Comparison of ENCODE assay signal across 10 mouse cellular contexts in genomic region chr11:59384441-59384959, GRCm38 (mm10). TPM values are rescaled to one million over a fixed set of nuclear protein-coding genes. Genes with fewer than 3 reads are reported as not detected.
A peak's percentile ranks its signal among the peaks of the same experiment; 100 is the strongest.
DNase-seq lines count a peak whose midpoint lies in the region; ATAC-seq lines count a peak whose summit lies in the region.
"Had no signal": no experiment of that assay in that cellular context is flagged by ENCODE, and none has a peak within 500 bp of the region (broad histone marks: within the 10 kb centered on the region; RNA-seq: fewer than 3 reads in every experiment).

No protein-coding gene starts in this region.

- no peak for DNase-seq in heart, embryonic 10.5 days (ENCODE audit: low spot score)
- DNase-seq in heart, adult 11 months: no peak
- DNase-seq in embryo, embryonic 10.5 days (ENCODE audit: low spot score): peak; percentile 76
- DNase-seq in lung, postnatal 25 days (ENCODE audit: low spot score): peak; percentile 16
- no peak for DNase-seq in right cerebral cortex, postnatal 10 days (ENCODE audit: low spot score in 2 of 2)
- no peak for DNase-seq in testis, postnatal 14 days (ENCODE audit: low spot score)

- no peak overlapping the region for H3K4me2 ChIP-seq in intestine, embryonic 15.5 days (replicated peaks)
- H3K4me2 ChIP-seq: neural tube, embryonic 12.5 days had no signal

- H3K36me3 ChIP-seq in heart, embryonic 10.5 days: no peaks in the 10 kb centered on the region; the same call in 1 of the 2 replicates
- H3K36me3 ChIP-seq in intestine, embryonic 15.5 days: no peaks in the 10 kb centered on the region
- H3K36me3 ChIP-seq: neural tube, embryonic 12.5 days had no signal

- 11% methylated on average over 7 of the region's 7 CpGs for WGBS in heart, embryonic 10.5 days
- WGBS in intestine, embryonic 15.5 days: 17% methylated on average over 7 of the region's 7 CpGs

- H3K4me3 ChIP-seq in heart, embryonic 10.5 days: 0 out of 2 replicates have a peak overlapping the region, but pooled peaks have one; percentile 9
- no peak overlapping the region for H3K4me3 ChIP-seq in intestine, embryonic 15.5 days (replicated peaks)
- H3K4me3 ChIP-seq: neural tube, embryonic 12.5 days had no signal

- no peaks in the 10 kb centered on the region for H3K9me3 ChIP-seq in heart, embryonic 10.5 days
- H3K9me3 ChIP-seq in intestine, embryonic 15.5 days: no peaks in the 10 kb centered on the region
- H3K9me3 ChIP-seq: neural tube, embryonic 12.5 days had no signal

- ATAC-seq in intestine, embryonic 15.5 days: peak; percentile 43; the same call in 1 of the 2 replicates
- no peak for ATAC-seq in erythroid progenitor cell, adult 5-6 weeks (replicated peaks; ENCODE audit: low FRiP score, poor library complexity, severe bottlenecking)

- peak overlapping the region; percentile 82 for H3K27ac ChIP-seq in heart, embryonic 10.5 days
- no peak overlapping the region for H3K27ac ChIP-seq in intestine, embryonic 15.5 days
- H3K27ac ChIP-seq: neural tube, embryonic 12.5 days had no signal

- H3K27me3 ChIP-seq in heart, embryonic 10.5 days (ENCODE audit: insufficient read depth, poor library complexity, severe bottlenecking): no peaks in the 10 kb centered on the region
- no peaks in the 10 kb centered on the region for H3K27me3 ChIP-seq in intestine, embryonic 15.5 days (replicated peaks)
- H3K27me3 ChIP-seq: neural tube, embryonic 12.5 days had no signal

- H3K9ac ChIP-seq in intestine, embryonic 15.5 days: no peak overlapping the region
- H3K9ac ChIP-seq: neural tube, embryonic 12.5 days had no signal

- peaks cover 50% of the 10 kb centered on the region for H3K4me1 ChIP-seq in heart, embryonic 10.5 days
- H3K4me1 ChIP-seq in intestine, embryonic 15.5 days (replicated peaks): peaks cover 13% of the 10 kb centered on the region

RNA-seq across cellular contexts. Expression of gene Prss38, which starts 9.0 kb away (rescaled TPM):
- not detected in 2 replicates for polyA plus RNA-seq in heart, embryonic 10.5 days (2016; fragmentation: Nextera tagmentation; extraction: Ambion mirVana)
- polyA plus RNA-seq in intestine, embryonic 15.5 days (2015; fragmentation: Nextera tagmentation; extraction: Ambion mirVana): not detected in 2 replicates
- total RNA-seq in erythroid progenitor cell, adult 5-6 weeks (2015; ENCODE audit: low replicate concordance): not detected in 2 replicates
- total RNA-seq in erythroid progenitor cell, adult 5-6 weeks (2017; ENCODE audit: low replicate concordance): not detected in 2 replicates
- total RNA-seq: gastrocnemius, adult 8-10 months had no signal
- polyA plus RNA-seq: neural tube, embryonic 12.5 days had no signal

Comparison
In these comparisons a context has a peak if more than half of its experiments do, and no peak if none do; other contexts are left out.
1. DNase-seq: peak in embryo, embryonic 10.5 days (single experiment) and lung, postnatal 25 days (single experiment); none in heart, embryonic 10.5 days (single experiment), heart, adult 11 months (single experiment), right cerebral cortex, postnatal 10 days (0 of 2) and testis, postnatal 14 days (single experiment).